Mouse (Mus musculus): Measurements from ENCODE around the gene Mpnd.
A peak's percentile ranks its signal among the peaks of the same experiment; 100 is the strongest.

Gene Mpnd

DNA sequence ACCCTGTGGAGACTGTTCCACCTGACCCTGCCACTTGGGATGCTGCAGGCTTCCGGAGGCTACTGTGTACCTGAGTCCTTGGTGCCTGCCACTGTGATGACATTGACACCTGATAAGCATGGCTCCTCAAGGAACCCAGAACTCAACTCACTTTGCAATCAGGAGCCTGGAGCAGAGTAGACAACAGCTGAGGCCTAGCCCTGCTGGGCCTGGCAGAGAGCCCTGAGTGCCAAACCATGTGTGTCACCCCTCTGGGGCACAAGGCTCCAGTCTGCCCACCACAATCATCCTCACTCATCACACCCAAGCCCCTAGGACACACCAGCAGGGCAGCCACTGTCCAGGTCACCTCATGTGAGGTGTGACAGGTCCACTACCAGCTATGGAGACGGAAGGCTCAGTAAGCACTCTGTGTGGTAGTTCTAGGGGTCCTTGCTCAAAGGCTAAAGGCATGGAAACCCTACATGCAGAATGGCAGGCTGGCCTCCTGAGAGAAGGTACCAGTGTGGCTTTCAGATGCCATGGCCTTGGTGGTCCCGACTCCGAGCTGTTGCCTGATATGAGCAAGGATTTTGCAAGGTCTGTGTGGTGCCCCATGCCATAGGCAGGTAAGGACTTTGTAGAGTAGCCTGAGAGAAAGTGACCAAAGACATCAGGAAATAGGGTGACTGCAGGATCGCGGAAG, 15.0 kb downstream of the Mpnd start:
- DNase-seq (ENCODE audit: low spot score), result no peak

DNA sequence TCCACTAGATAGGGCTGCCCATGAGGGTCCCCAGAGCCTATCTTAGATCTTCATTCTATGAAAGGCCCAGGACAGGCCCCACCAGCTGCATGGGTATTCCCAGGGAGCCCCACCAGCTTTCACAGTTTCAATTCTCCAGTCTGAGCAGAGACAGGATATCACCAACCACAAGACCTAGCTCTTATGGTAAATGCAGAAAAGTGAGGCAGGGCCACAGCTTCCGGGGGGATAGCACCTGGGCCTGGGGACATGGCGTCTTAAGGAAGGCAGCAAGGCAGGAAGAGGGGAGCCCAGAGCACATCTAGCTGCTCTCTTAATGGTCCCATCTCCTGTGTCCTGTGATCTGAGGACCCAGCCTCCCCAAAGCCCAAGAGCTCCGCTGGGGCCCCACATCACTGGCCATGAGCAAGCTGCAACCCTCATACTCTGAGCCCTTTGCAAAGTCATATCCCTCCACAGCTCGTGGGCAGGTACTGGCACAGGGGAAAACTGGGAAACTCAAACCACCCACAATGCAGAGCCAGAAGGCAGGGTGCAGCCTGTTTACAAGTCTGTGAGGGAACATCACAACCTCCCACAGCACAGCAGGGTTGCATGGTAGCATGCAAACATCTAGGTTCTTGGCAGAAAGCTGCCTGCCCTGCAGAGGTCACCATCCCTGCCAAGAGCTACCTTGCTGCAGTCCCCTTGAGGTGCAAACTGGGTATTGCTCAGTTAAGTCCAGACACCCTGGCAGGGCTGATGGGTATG, 15.8 kb downstream of the Mpnd start:
- no peak for DNase-seq (ENCODE audit: low spot score)

DNA sequence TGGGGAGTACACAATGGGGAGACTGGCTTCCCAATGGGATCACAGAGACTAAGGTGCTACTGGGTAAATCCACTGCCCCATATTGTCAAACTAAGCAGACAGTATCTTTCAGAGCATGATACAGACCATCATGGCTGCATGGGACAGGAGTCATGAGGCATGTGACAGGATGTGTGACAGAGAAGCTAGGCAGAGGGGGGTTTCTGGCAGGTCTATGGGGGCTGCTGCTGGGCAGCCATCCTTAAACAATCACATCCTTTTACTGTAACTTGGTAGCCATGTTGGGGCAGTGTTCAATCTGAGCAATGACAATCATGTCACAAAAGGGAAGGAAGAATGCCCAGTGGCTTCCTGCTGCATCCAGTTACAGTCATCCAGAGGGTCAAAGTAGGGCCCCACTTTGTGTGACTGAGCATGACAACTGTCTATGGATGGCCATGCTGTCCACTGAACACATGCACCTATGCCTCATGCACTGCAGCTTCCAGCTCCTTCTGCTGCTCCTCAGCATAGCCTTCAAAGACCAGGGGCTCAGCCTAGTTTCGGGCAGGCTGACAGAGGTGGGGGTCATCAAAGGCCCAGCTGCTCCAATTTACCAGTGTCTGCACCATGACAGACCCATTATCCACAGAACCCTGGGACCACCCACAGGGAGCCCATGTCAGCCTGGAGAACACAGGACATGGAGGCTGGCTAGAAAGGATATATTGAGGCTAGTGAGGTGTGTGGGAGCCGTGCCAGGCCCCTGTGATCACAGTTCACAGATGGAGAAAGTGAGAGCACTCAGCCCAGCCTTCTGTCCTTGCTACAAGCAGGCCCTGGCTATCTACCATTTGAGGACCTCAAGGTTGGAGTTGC, 16.8 kb downstream of the Mpnd start:
- DNase-seq (ENCODE audit: low spot score), result no peak

DNA sequence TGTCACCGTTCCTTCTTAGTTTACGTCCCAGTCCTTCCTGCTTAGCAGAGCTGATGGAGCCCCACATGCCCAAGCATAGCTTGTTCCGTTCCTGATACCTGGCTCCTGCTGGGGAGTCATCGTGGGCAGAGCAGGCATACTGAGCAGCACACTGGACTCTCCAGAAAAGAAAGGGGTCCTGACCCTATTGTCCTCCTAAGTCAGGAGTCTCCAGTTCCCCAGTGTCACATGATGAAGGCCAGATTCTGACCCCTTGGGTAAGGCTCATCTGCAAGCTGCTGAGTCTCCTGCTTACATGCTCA, 17.4 kb downstream of the Mpnd start:
- no peak for DNase-seq (ENCODE audit: low spot score)

DNA sequence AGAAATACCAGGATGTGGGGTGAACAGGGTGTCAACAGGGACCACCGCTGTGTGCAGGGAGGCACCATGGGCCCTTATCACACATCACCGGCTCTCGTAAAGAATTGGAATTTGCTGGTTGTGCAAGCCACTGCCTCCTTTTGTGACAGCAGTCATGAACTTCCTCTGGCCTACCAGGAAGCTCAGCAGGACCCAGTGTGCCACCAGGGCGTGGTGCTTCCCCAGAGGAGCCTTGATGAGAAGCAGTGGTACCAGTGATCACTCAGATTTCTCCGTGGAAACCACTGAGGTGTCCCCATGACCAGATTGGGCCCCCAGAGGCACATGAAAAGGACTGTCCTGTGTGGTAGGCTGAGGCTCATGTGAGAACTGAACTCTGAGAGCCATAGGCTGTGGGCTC, 17.9 kb downstream of the Mpnd start:
- DNase-seq (ENCODE audit: low spot score), result no peak

DNA sequence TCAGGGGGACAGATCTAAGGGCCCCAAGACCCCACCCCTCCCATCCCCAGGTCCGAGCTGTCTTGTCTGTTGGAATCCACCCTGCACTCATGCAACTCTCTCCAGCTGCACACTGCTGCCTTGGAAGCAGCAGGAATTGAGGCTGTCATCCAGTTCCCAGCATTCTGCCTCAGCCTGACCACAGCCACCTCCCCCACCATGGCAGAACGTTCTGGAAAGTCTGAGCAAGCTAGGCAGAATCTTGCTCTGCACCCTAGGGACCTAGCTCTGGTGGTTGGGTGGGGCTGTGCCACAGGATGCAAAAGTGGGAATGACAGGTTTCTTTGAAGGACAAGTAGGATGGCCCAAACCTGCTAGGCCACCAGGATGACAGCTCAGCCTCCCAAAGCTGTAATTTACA, 19.0 kb downstream of the Mpnd start:
- DNase-seq (ENCODE audit: low spot score), result no peak

DNA sequence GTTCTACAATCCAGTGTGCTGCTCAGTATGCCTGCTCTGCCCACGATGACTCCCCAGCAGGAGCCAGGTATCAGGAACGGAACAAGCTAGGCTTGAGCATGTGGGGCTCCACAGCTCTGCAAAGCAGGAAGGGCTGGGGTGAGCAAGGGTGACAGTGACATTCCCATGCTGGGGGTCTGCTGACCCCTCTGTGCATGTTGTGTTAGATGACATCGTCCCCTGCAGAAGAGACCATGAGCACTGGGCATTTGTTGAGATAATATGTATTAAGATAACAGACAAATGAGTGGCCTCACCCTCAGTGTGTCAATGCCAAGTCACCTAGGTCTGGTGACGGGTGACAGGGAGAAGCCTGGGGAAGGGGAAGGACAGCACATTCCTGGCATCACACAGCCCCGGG, 19.4 kb downstream of the Mpnd start:
- DNase-seq (ENCODE audit: low spot score), result no peak

DNA sequence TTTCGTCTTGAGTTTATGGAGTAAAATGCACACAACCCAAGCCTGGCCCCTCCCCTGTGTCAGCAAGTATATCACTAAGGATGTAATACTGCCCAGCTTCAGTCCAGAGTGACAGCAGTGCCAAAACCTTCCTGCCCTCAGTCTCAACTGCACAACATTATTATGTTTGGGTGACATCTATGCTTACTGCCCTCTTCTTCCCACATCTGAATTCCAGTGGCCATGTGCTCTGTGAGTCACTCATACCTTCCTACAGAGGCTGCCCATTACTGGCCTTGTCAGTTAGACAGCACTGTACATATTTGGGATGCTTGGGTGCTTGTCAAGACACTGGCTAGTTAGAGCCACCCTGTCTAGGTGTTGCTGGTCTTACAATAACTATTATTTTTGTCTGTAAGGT, 20.8 kb downstream of the Mpnd start:
- DNase-seq (ENCODE audit: low spot score), result no peak

DNA sequence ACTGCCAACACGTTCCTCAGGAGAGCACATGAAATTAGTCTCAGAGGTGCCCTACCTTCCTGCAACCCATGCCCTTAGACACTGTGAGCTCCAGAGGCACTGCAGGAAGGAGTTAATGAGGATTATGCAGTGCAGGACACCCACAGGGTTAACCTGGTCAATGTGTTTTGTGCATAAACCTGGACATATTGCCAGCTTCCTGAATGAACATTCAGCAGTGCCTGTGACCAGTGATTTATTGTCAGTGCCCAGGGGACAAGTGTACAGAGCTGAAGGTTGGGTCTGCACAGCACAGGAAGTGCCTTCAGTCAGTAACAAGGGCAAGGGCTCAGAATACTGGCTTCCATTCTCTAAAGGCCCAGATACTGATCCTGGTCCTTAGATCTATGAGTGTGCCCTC, 21.4 kb downstream of the Mpnd start:
- no peak for DNase-seq (ENCODE audit: low spot score)

DNA sequence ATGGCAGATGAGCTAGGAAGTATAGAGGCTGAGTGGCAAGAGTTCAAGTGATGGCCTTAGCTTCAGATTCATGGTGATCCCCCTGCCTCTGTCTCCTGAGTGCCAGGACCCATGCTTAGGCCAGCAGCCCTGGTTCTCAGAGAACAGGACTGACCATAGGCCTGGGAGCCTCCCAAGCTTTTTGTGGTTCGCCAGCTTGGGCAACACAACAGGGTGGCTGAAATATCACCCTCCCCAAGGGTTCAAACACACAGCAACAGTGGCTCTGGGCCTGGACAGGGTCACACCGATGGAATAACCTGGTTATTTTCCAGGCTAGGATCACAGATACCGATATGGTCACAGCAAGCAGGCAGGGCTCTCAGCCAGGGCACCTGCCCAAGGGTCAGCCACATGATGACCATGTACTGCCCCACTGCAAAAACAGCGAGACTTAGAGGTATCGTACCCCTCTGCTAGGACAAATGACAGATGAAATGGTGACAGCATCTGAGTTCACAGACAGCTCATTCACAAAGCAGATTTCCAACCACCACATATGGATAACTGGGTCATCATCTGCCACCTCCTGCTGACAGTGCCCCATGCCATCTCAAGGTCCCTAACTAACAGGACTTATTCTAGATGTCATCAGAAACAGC, 22.4 kb downstream of the Mpnd start:
- no peak for DNase-seq (ENCODE audit: low spot score)

DNA sequence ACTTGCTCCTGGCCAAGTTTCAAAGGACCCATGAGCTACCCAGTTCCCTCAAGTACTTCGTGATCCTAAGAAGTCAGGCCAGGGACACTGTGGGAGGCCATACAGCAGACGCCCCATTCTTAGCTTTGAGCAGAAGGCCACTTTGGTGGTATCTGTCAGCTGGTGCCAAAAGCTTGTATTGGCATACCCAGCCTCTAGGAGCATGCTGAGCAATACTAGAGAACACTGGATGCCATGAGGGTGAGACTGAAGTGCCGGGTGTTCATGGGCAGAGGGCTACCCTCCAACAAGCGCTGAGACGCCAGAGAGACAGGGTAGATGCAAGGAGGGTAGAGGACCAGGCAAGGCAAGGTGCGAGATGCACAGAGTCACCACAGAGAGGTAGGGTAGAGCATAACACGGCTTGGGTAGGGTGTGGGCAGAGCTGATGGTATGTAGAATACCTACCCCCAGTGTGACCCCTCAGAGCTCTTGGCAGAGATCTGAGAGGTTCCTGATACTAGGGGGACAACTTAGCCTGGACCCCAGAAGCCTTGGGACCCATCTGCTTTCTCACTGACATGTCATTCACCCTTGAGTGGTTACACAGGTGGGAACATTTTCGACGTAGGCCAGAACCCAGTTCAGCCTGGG, 24.8 kb downstream of the Mpnd start:
- DNase-seq (ENCODE audit: low spot score), result no peak

DNA sequence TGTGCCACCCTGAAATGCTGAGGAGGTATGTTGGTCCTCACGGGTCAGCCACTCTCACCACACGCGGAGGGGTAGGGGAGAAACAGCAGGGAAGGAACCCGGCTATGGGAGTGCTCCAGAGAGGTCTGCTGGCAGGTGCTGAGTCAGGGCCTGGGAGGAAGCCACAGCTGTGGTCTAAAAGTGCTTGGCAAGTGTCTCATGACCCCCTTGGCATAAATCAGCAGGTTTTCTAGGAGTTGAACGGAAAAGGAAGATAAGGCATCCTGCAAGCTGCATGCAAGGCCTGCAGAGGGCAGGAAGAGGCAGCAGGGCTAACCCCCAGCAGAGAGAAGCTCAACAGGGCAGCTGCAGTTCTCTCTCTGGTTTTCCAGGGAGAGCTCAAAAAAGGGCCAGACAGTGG, 25.4 kb downstream of the Mpnd start:
- no peak for DNase-seq (ENCODE audit: low spot score)

DNA sequence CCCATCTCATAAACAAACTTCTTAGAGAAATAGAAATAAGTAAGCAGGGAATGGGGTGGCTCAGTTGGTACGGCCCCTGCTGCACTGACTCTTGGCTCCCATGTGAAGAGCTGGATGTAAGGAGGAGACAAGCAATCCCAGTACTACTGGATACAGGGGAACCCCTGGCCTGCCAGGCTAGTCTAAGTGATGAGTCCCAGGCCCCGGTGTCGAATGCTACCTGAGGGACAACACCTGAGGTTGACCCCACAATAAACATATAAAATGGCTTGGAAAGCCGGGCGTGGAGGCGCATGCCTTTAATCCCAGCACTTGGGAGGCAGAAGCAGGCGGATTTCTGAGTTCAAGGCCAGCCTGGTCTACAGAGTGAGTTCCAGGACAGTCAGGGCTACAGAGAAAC, 25.9 kb downstream of the Mpnd start:
- no peak for DNase-seq (ENCODE audit: low spot score)

DNA sequence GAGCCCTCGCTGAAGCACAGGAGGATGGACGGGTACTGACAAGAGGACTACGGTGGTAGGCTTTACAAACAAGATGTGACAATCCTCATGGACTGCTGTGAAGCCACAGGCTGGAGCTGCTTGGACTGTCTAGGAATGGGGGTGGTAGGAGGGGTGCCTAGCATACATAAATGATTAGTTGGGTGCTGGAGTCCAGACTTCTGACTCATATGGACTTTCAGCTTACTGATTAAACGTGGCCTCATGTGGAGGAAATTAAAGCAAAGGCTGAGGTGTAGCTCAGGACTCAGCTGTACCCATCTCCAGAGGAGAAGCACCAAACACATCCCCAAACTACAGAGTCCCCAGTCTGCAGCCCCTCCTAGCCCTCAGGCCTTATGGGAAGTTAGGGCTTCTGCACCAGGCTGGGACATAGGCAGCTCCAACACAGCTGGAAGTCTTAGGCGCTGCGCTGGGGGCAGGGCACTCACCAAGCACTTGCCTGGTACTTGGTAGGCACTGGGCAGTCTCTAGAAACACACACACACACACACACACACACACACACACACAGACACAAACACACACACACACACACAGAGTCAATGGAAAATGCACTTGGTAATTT, 26.7 kb downstream of the Mpnd start:
- no peak for DNase-seq (ENCODE audit: low spot score)

DNA sequence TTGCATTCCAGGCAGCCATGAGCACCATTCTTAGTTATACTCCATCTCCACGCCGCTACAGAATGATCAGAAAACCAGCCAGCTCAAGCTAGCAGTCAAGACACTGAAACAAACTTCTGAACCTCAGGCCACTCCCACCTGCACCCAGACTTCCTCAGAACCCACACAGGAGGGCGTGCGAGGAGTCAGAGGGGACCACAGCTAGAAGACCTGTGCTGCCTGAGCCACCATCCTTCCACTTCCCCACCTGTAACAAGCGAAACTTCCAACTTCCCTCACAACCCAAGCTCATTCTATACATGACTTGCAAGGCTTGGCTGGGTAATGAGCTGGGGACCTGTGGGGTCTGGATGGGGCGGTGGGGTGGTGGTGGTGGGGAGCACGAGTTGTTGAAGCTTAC, 27.3 kb downstream of the Mpnd start:
- DNase-seq (ENCODE audit: low spot score), result no peak

DNA sequence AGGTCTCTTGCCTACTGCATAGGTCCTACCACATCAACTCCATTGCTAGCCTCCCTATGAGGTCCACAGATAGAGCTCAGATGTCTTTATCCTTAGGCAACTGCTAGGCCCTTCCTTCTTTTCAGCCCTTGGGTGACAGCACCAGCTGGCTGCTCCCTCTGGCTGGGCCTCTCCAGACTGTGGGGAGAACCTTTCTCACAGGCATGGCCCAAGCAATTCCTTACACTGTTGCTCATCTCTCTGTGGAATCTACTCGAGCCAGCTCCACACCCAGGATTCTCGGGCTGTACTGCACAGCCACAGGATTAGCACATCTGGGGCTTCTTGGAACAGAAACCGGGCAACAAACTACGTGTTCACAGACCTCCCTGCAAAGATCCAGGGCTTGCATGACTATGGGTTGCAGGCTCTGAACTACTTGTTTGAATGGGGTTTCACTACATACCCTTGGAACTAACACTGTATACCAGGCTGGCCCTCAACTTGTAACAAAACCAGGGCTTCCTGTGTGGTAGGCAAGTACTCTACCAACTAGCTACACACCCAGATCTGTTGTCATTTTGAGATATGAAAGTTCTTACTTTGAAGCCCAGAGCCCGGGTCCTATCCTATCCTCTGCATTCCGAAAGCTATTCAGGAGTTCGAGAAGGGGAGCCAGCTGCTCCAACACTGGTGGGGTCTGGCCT, 28.7 kb downstream of the Mpnd start:
- no peak for DNase-seq (ENCODE audit: low spot score)

DNA sequence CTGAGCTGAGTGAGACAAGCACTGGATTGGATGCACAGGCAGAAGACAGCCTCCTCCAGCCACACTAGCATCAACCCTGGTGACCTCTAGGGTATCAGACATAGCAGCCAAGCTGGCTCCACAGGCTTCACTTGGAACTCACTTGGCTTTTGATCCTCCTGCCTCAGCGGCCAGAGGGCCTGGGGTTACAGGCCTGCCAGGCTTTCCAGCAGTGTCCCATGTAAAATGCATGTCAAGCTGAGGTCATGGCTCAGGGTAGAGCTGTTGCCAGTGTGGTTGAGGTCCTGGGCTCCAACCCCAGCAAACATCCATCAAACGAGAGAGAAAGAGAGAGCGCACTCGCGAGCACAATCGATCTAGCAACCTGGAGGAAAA, 29.2 kb downstream of the Mpnd start:
- no peak for DNase-seq (ENCODE audit: low spot score)

DNA sequence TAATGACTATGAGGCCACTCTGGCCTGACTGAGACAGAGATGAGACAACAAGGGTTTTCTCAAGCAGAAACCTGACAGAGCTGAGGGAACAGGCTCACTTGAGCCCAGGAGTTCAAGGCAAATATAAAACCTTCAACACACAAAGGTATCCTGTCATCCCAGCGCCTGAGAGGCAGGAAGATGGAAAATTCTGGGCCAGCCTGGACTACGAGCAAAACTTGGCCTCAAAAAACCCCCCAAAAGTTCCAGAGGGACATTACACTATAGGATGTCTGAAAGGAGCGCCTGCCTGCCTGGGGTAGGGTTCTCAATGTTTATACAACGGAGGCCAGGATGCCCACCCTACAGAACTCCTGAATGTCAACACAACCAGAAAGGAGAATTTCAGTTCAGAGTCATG, 29.7 kb downstream of the Mpnd start:
- DNase-seq (ENCODE audit: low spot score), result no peak

DNA sequence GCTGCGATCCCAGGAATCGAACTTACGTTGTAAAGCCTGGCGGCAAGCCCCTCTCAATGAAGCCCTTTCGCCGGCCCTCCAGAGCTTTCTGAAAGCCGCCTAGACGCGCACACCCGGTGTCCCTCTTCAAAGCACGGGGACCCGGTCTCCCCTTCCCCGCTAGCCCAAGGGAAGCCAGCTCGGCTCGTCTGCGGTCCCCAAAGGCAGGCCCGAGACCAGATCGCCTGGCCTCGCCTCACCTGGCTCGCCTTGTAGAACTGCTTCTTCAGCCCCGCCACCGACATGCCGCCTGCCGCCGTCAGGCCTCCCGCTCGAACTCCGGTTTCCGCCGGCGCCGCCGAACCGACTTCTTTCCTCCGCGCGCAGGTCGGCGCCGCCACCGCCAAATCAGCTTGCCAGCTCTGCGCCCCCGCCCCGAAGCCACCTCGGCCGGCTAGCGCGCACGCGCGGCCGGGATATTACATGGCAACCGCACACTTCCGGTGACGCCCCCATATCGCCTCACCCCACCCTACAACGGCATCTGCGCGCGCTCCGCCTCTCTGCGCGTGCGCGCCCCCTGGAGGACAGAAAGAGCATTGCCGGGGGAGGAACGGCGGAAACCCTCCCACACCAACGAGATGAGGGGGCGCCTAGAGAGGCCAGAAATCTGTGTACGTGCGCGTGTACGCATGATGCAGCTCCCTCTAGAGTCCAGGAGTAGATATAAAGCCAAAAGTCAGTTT, 30.8 kb downstream of the Mpnd start, which contains the start of gene Sh3gl1:
TSS of gene Sh3gl1 (minus strand) at position 460 of the 725 bp plus-strand sequence.
- DNase-seq (ENCODE audit: low spot score), result peak; percentile 99

DNA sequence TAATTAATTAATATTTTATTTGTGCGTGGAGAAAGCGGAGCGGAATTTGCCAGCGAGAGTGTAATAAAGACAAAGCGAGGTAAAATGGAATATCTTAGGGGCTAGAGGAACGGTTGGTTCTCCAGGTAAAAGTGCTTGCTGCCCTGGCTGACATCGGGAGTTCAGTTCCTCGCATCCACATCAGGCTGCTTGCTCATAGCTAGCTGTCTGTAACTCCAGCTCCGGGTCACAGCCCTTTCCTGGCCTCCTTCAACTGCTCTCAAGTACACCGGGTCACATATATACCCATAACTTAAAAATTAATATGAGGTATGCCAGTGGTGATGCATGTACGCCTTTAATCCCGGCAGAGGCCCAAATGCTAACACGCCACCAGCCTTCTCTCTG, 31.4 kb downstream of the Mpnd start:
- no peak for DNase-seq (ENCODE audit: low spot score)

All from urinary bladder, postnatal 25 days (tissue).